Mouse (Mus musculus) layer of hippocampus, adult 9-10 months (tissue): ENCODE measurements around the gene Ehbp1.

Source experiments
- DNase-seq: peaks from one replicate; pipeline ENCODE4 v3.0.0; 2022; ENCODE audit warnings: low spot score

Gene Ehbp1

DNA sequence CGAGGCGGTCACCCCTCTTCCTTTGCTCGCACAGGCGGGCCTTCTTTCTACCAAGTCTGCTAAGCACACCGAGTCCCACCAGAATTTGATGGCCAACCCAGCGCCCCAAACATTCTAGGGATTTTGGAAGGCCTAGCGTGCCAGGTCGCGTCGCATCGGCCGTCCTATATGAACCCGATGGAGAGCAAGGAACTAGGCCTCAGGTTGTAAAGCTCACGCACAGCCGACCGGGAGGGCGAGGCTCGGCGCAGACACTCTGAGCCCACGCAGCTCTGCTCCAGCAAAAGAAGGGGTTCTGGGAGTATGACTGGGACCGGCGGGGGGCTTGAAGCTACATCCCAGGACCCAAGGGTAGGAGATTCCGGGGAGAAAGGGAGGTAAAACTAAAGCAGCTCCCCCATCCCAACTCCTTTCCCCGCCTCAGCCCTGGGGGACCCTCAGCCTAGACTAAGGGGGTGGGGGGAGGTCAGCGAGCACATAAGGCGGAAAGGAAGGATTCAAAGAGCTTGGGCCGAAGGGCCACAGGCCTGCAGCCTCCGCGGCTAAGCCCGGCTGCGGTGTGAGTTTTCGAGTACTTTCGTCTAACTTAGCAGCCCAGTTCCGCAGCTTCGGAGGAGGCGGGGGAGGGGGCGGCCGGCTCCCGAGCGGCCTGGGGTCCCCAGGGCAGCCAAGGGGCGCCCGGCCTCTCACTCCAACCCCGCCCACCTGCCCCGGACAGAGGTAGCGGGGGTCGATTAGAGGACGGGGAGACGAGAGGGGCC is 341.6 kb downstream of the Ehbp1 start:
- no peak for DNase-seq

DNA sequence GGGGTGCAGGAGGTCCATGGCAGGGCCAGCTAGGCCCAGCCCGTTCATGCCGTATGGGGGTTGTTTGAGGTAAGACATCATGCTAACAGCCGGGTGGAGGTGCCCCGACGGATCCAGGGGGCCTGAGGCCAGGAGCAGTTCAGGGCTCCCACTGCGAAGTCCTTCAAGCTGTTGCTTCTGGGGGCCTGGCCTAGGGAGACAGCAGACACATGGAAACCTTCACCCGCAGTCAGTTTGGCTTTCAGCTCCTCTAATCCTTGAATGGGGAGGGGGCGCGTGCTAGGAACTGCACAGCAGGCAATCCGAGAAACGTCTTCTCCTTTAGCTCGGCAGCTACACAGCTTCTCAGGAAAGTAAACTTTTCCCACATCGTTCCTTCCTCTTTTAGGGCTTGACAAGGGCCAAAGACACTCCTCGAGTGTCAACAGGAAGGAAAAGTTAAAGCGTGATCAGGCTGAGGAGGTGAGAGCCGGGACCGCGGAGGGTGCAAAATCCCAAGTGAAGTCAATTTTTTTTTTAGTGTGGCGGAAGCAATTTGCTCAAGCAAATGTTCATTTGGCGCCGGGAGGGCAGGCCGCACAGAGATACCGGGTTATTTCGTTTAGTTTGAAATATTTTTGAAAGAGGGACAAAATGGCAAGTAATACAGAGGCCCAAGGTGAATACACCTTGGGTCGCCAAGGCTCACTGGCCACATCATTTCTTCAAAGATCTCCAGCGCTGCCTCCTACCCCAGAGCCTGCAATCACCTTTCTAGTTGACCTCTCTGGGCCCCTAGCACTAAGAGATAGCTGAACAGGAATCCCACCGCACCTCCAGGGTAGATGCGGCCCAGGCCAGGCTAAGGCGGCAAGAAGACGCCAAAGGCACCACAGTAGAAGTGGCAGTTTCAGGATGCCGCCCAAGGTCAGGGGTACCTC is 342.4 kb downstream of the Ehbp1 start:
- no peak for DNase-seq

DNA sequence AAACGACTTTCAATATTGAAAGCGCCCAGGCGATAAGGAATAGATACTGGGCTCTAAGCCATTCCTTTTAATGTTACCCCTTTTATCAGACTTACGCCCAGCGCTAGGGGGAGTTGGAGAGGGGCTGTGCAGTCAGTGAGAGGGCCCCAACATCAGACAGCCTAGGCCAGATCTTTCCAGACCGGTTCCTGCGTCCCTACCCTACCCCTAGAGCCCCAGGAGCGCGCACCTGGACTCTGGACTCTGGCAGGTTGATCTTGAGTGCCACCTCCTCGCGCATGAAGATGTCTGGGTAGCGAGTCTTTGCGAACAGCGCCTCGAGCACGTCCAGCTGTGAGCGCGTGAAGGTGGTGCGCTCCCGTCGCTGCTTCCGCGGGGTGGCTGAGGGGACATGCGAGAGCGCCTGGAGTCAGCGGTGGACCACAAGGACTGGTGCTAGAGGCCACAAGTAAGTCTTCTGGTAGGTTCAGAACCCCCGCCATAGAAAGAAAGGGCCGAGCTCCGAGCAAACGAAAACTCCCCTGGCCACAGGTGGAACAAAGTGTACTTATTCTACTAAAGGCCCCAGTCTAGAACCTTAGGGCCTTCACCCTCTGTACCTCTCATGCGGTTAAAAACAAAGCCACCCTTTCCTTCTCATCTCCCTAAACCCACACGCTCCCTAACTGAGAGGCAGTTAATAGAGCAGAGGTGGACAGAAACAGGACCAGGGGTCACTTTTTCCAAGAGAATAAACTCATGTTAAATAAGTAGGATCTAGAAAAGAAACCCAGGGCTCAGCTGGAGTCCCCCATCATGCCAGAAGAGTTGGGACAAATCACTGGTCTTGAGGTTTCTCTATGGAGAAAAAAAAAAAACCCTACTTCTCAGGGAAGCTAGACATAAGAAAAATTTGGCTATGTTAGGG is 343.7 kb downstream of the Ehbp1 start:
- DNase-seq, result no peak

DNA sequence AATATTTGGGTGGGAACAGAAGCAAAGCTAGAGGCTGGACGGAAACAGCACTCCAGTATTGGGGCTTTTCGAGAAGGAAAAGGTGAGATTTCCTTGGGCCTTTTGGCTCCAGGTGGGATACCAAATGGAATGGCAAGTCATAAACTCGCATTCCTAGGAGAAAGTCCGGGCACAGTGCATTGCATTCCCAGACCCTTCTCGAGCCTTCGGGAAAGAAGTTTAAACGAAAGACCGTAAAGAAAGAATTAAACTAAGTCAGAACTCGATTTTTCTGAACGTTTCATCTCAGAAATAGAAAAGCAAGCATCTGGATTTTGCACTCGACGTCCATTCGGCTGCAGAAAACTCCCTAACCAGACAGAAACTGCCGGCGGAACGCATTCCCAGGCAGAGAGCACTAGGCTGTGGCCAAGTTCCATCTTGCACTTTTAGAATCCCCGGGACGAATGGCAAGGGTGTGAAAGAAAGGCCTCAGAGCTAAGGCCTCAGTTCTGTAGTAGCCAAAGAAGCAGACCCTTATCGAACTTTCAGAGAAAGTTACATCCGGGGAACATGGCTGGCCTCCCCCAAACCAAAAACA is 344.4 kb downstream of the Ehbp1 start:
- no peak for DNase-seq

DNA sequence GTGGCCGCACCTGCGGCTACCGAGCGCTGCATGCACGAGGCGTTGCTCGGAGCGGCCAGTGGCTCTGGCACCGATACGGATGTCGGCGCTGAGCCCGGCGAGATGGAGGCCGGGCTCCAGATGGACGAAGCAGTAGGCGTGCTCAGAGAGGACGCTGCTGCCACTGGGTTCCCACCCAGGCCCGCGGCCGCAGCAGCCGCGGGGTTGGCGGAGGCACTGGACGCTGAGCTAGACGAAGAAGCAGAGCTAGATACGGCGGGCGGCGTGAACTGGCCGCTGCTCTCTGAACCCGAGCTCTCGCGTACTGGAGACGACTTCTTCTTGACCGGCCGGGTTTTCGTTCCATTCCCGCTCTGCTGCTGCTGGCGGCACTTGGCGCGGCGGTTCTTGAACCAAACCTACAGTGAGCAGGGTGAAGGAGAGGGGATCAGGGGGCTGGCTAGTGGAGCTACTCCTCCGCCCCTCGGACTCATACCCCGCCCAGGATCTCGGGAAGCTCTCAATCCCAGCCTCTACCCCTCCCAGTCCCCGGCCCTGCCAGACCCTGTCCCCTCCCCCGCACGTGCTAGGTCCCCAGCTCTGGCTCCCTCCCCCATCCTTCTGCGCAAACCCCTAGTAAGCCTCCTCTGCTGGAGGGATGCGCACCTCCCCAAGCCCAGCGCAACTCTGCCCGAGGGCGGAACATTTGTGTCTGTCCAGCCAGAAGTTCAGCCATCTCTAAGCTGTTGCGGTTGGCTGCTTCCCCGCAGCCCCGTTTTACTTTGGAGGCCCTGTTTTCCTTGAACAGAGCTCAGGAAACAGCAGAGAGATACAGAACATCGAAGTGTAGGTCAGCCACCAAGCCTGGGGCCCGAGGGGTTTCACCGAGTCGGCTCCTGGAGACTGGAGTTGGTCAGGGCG is 345.2 kb downstream of the Ehbp1 start:
- no peak for DNase-seq

DNA sequence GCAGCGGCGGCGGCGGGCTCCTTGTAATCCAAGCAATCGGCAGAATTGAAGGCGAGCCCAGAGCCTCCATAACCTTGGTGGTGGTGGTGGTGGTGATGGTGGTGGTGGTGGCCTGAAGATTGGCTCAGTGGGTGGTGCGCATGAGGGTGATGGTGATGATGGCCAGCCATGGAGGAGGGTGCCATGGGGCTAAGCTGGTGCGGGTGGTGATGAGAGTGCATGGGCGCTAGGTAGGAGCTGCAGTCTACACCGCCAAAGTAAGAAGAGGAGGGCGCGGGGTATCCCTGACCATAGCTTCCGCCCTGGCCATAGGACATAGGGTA is 345.8 kb downstream of the Ehbp1 start:
- no peak for DNase-seq

DNA sequence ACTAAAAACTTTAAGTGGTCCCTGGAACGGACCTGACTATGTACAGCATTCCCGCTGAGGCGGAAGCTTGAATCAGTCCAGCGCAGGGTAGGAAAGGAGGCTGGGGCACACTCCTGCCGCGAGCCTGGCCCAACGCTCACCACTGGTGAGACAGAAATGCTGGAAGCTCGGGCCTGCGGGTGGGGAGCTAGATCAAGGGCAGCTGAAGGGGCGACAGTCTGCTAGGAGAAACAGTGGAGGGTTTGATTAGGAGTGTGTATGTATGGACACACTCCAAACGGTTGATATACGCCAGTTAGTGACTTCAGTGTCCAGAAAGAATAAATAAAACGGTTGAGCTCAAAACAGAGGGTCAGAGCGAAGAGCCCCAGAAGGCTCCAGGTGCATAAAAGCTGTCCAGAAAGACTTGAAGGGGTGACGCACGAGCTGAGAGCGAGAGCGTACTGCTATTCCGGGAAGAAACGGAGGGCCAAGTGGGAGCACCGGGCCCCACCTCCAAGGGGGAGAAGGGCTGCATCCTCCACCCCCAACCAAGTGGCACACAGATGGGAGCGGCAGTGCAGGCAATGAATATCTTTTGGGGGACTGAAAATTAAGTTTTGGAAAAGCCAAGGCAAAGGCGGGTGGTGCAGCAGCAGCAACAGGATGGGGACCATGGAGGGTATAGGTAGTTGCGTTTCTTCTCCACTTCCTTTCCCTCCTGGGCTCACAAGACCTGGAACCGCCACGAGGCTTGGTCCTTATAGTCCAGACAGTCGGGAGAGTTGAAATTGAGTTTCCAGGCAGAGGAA is 346.4 kb downstream of the Ehbp1 start:
- no peak for DNase-seq

DNA sequence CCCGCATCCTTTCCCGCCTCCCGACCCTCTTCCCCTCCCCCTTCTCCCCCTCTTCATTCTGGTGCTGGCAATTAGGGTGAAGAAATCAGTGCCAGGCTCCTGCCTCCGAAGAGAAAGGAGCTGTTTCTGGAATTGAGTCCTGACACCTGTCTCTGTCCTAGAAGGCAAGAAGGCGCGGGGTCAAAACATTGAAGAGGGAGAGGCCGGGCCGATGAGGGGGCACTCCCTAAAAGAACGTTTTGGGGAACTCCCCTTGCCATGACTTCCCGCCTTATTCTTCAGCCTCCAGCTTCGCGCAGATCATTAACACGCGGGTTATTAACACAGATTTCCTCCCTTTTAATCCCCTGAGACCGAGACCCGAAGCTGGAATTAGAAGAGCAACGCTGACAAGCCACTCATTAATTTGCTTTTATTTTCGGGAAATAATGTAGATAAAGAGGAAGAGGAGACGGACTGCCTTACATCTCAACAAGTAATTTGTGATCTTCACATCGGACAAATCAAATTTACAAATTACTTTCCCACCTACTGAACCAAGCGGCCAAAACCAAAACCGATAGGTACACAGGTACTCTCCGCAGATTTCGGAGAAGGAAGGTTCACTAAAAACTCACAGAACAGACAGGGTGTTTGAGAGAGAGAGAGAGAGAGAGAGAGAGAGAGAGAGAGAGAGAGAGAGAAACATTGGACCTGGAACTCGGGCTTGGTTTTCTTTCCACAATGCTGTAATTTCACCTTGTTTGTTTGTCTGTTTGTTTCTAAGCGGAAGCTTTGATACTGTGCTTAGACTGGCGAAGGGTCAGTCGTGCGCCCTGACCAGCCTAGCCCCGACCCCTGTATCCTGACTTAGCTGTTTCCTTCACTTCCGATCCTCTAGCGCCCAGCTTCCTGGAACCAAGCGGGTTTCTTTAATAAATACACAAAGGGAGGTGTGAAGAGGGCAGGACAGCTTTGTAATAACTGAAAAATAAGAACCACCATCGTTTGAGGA is 347.4 kb downstream of the Ehbp1 start:
- DNase-seq, result no peak

DNA sequence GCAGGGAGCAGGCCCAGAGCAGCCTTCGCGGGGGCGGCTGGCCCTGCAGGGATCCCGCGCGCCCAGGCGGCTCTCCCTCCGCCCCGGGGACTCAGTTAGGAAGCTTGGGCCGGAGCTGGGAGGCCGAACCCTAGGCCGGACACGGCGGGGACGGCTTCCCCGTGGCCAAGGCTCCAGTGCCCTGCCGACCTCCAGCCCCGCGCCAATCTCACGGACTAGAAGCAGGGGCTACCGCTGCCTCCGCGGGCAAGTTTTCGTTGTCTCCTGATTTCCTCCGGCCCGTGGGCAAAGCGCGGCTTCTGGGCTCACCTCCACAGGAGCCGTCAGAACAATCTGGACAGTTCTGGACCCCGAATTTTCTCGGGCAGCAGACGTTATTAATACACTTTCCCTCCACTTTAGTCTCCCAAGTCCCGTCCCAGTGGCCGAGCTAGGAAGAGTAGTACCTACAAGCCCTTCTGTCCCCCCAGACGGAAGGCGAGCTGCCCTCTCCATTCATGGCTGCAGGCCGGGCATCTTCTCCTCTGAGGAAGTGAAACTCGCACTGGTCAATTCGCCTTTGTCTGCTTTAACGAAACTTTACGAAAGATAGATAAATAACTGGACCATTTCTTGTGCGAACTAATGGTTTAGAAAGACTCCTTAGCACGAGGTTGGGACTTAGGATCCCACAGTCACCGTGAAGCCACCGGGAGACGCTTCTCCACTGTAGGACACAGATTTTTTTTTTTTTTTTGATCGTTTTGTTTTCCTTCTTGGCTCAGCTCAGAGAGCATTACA is 348.3 kb downstream of the Ehbp1 start:
- DNase-seq, result no peak

DNA sequence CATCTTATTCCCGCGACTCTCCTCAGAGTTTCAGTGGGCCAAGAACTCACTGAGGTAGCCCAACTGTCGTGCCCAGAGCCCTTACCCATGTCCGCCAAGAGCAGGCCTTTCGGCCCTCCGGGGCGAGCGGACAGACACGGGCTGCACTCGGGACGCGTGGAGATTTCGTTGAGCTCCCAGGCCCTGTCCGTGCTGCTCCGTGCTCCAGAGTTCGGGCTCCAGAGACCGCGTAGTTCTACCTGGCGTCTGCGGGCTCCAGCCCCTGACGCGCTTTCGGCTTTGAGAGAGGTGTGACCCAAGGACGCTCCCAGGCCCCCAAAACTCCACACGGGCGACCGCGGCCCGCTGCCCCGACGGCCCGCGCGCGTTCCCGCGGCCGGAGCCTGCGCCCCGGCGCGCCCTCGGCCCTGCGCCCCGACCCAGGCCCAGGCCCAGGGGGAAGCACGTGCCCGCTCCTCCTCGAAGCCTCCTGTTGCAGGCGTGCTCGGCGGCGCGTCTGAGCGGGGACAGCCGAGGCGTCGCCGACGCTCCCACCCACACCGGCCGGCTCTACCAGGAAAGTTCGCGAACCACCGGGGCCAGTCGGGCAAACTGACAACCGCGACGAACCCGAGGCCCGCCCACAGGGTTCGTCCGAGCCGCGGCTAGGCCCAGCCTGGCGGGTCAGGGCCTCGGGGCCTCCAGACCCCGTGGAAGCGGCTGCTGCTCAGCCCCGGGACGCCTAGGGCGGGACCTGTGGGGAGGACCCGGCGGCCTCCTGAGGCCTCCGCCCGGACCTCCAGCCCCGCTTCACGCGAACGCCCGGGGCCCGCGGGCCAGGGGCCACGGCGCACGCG is 349.1 kb downstream of the Ehbp1 start:
- DNase-seq, result no peak

DNA sequence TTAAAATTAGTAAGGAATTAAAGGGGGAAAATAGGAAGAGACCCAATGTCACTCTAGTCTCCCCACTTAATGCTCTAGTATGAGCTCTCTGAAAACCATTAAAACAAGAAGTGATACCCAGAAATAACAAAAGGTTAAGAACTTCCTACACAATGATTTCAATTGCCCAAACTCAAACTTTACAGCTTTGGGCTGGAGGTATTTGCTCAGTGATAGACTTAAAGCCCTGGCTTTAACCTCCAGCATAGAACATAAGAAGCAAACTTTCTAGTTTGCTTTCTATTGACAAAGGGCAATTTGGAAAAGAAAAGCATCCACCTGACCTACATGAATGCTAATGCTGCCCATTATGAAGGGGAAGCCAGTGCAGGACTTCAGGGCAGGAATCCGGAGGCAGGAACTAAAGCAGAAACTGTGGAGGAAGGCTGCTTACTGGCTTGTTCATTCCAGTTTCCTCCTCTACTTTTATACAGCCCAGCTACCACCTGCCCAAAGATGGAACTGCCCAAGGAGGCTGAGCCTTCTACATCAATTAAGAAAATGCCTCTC is 353.6 kb downstream of the Ehbp1 start:
- DNase-seq, result no peak

DNA sequence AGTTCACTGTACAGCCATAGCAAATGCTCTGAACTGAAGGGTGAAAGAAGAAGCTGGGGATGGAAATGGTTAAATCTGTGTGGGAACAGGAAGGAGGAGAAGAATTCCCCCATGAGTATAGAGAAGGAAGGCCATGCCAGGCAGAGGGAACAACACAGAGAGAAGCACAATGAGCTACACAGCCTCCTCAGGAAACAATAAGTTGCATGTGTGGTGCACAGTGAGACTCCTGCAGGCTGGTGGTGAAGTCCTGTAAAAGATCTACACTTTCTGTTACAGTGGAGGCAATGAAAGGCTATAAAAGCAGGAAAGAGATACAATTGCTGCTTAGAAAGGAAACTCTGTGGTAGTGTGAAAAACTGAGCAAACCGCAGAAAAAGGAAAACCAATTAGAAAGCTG is 357.0 kb downstream of the Ehbp1 start:
- DNase-seq, result no peak

DNA sequence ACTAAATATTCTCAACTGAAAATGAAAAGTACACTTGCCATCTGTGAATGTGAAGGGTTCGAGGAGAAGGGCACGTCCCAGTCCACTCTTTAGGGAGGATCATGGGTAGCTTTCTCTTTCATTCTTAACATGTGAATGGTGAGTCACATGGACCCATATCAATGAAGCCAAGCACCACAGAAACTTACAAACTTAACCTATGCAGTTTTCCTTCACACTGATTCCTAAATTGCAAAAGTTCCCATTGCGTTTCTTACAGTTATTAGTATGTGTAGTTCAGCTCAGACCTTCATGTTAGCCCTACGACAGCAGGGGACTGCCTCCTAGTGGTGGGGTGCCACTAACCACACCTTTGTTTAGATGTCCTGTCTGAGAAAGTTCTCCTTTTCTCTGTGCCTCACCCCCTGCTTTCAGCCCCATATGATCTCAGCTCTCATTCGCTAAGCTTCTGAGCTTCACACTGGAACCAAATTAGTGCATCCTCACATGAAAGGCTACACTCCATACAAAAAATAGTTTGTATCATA is 368.0 kb downstream of the Ehbp1 start:
- DNase-seq, result no peak

DNA sequence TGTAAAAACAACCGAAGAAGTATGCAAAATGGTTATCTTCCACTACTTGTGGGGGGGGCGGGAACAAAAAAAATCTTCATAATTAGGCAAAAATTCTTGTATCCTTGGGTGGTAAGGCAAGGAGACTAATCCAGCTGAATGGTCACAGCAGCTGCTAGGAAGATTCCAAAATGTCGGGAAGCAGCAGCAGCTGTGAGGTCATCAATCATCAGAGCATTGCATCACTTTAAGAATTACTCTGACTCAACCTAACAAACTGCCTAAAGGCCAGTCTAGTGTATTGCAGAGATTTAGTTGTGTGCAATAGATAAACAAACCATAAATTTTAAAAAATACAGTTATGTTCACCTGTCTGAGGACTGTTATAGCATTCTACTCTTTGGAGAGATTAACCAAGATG is 368.5 kb downstream of the Ehbp1 start:
- DNase-seq, result no peak

DNA sequence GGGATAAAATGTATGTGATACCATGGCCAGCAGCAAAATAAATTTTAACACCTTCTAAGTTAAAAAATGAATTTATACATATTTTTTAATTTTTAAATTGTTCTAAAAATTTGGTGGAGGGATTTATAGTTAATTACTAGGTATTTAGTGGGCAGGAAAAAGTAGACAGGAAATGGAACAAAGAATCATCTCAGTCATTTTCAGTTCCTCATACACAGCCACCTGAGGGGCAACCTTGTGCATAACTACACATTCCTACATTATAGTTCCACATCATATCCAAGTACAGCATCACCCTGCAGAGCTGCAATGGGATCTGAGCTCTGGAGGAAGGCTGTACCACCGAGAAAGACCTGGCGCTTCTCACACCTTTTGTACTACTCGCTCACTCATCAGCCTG is 373.2 kb downstream of the Ehbp1 start:
- DNase-seq, result no peak
